Mouse (Mus musculus) neural tube, embryonic 11.5 days (tissue): ENCODE measurements around the gene Vps29. TPM values are rescaled to one million over a fixed set of nuclear protein-coding genes. Genes with fewer than 3 reads are reported as not detected.
A peak's percentile ranks its signal among the peaks of the same experiment; 100 is the strongest.

ENCODE experiments used
- ATAC-seq: fragments of 200-750 bp; cut with Nextera tagmentation; 2 replicates; pipeline ENCODE4 v1.8.0; 2017; ENCODE audit warnings: moderate number of reproducible peaks, mild to moderate bottlenecking, moderate TSS enrichment, moderate library complexity; ENCODE audit not compliant: insufficient read depth, low FRiP score, low TSS enrichment
- DNase-seq: peaks from one replicate; pipeline ENCODE4 v3.0.0-alpha.2; 2015; ENCODE audit warnings: low spot score
- H3K27ac ChIP-seq: fragments of 300-500 bp; sonication (generic); 2 replicates; pipeline ENCODE4 v1.5.1; 2014; ENCODE audit warnings: low read depth, mild to moderate bottlenecking, low read length
- H3K27me3 ChIP-seq: fragments of 300-500 bp; sonication (generic); 2 replicates; pipeline ENCODE4 v1.6.1; 2014; ENCODE audit warnings: mild to moderate bottlenecking, low read length, mixed read lengths; ENCODE audit not compliant: control insufficient read depth, insufficient read depth
- H3K36me3 ChIP-seq: fragments of 300-500 bp; sonication (generic); 2 replicates; pipeline ENCODE4 v1.6.1; 2014; ENCODE audit warnings: mild to moderate bottlenecking, low read length, moderate library complexity, mixed read lengths; ENCODE audit not compliant: control insufficient read depth, insufficient read depth
- H3K4me1 ChIP-seq: fragments of 300-500 bp; sonication (generic); 2 replicates; pipeline ENCODE4 v1.6.1; 2014; ENCODE audit warnings: low read length, mixed read lengths; ENCODE audit not compliant: control insufficient read depth, insufficient read depth
- H3K4me2 ChIP-seq: fragments of 300-500 bp; sonication (generic); 2 replicates; pipeline ENCODE4 v1.6.1; 2014; ENCODE audit warnings: low read depth, mild to moderate bottlenecking, moderate library complexity
- H3K4me3 ChIP-seq: fragments of 300-500 bp; sonication (generic); 2 replicates; pipeline ENCODE4 v1.5.1; 2014; ENCODE audit warnings: low read depth, low read length
- H3K9ac ChIP-seq: fragments of 300-500 bp; sonication (generic); 2 replicates; pipeline ENCODE4 v1.6.1; 2014; ENCODE audit warnings: mild to moderate bottlenecking, low read length
- H3K9me3 ChIP-seq: fragments of 300-500 bp; sonication (generic); 2 replicates; pipeline ENCODE4 v1.6.1; 2016; ENCODE audit warnings: low read length; ENCODE audit not compliant: control insufficient read depth
- WGBS: fragments of 180-500 bp; shearing (Covaris S2); extraction: QIAGEN DNeasy Blood & Tissue Kit; methylation state at CpG from one replicate; pipeline ENCODE4 v1.1.7; 2014; 5-methylcytosine and 5-hydroxymethylcytosine counted together
- polyA plus RNA-seq: library from polyadenylated mRNA; unstranded; fragments of >200 nt; fragmentation: Nextera tagmentation; extraction: Ambion mirVana; gene quantifications from 2 replicates; pipeline ENCODE4 v1.2.1, GENCODE M21; 2014

The Vps29 gene
- polyA plus RNA-seq, 1 experiment from 2014 or later: 219 TPM

GRCm38 (mm10) chr5:122354492-122355067, 411 bp downstream of the Vps29 start:
- no peaks in the 10 kb centered on the region for H3K36me3 ChIP-seq
- H3K4me2 ChIP-seq: peak overlapping the region; percentile 78
- WGBS: under 1% methylated on average over 56 of the region's 57 CpGs
- DNase-seq: no peak
- H3K4me1 ChIP-seq: no peaks in the 10 kb centered on the region; the same call in 1 of the 2 replicates
- no peaks in the 10 kb centered on the region for H3K9me3 ChIP-seq
- H3K27ac ChIP-seq: peak overlapping the region; percentile 65; the same call in 1 of the 2 replicates
- H3K27me3 ChIP-seq: no peaks in the 10 kb centered on the region
- no peak; the same call in 1 of the 2 replicates for ATAC-seq
- peak overlapping the region; percentile 83 for H3K9ac ChIP-seq
- H3K4me3 ChIP-seq: peak overlapping the region; percentile 77

GRCm38 (mm10) chr5:122371591-122372191, 17.5 kb downstream of the Vps29 start, which contains the start of gene Gpn3:
Gene Gpn3, plus strand, starts transcription at chr5:122371876.
- Histone ChIP-seq H3K4me2 (peak within 1 kb of the TSS; percentile 70), H3K27me3 (no peaks in the 10 kb centered on the region), H3K27ac (peak within 1 kb of the TSS; percentile 93), H3K9ac (peak within 1 kb of the TSS; percentile 75), H3K36me3 (peaks cover 16% of the 10 kb centered on the region), H3K4me1 (0 out of 2 replicates have a peak, but pooled peaks cover 2% of the 10 kb centered on the region), H3K4me3 (peak within 1 kb of the TSS; percentile 76), H3K9me3 (no peaks in the 10 kb centered on the region)
- ATAC-seq (peak; percentile 84), DNase-seq (no peak)
- 0% methylated on average over 27 of the region's 46 CpGs for WGBS

GRCm38 (mm10) chr5:122372192-122372769, 18.1 kb downstream of the Vps29 start, which contains the start of gene Fam216a:
Gene Fam216a, minus strand, starts transcription at chr5:122372364.
- H3K4me2 ChIP-seq: peak within 1 kb of the TSS; percentile 70
- H3K27me3 ChIP-seq: no peaks in the 10 kb centered on the region
- H3K4me1 ChIP-seq: 0 out of 2 replicates have a peak, but pooled peaks cover 2% of the 10 kb centered on the region
- peaks cover 15% of the 10 kb centered on the region for H3K36me3 ChIP-seq
- H3K9ac ChIP-seq: peak within 1 kb of the TSS; percentile 75
- DNase-seq (peak; percentile 100), ATAC-seq (peak; percentile 91)
- under 1% methylated on average over 53 of the region's 53 CpGs for WGBS
- H3K4me3 ChIP-seq: peak within 1 kb of the TSS; percentile 76
- H3K27ac ChIP-seq: peak within 1 kb of the TSS; percentile 93
- H3K9me3 ChIP-seq: no peaks in the 10 kb centered on the region

- H3K4me2 ChIP-seq: peak overlapping the region; percentile 70
- ATAC-seq (no peak), DNase-seq (no peak)
- WGBS: 10% methylated on average over 5 of the region's 5 CpGs
- peak overlapping the region; percentile 75 for H3K9ac ChIP-seq
- H3K36me3 ChIP-seq: peaks cover 10% of the 10 kb centered on the region
- H3K27ac ChIP-seq: peak overlapping the region; percentile 93; the same call in 1 of the 2 replicates
- H3K4me1 ChIP-seq: 0 out of 2 replicates have a peak, but pooled peaks cover 2% of the 10 kb centered on the region
- no peaks in the 10 kb centered on the region for H3K9me3 ChIP-seq
- no peaks in the 10 kb centered on the region for H3K27me3 ChIP-seq
- H3K4me3 ChIP-seq: peak overlapping the region; percentile 76
Observed at GRCm38 (mm10) chr5:122372878-122373277, 18.7 kb downstream of the Vps29 start.

- 0 out of 2 replicates have a peak, but pooled peaks cover 2% of the 10 kb centered on the region for H3K4me1 ChIP-seq
- no peak overlapping the region for H3K4me3 ChIP-seq
- H3K9ac ChIP-seq: no peak overlapping the region
- no peak overlapping the region for H3K27ac ChIP-seq
- DNase-seq (no peak), ATAC-seq (no peak)
- H3K27me3 ChIP-seq: no peaks in the 10 kb centered on the region
- peaks cover 12% of the 10 kb centered on the region for H3K36me3 ChIP-seq
- no peaks in the 10 kb centered on the region for H3K9me3 ChIP-seq
- 91% methylated on average over 4 of the region's 4 CpGs for WGBS
- H3K4me2 ChIP-seq: no peak overlapping the region
Observed at GRCm38 (mm10) chr5:122377101-122377833, 23.1 kb downstream of the Vps29 start.

GRCm38 (mm10) chr5:122378171-122378570, 24.0 kb downstream of the Vps29 start:
- H3K4me2 ChIP-seq: no peak overlapping the region
- no peak for ATAC-seq
- H3K27ac ChIP-seq: no peak overlapping the region
- H3K36me3 ChIP-seq: peaks cover 15% of the 10 kb centered on the region
- no peaks in the 10 kb centered on the region for H3K9me3 ChIP-seq
- no peak overlapping the region for H3K4me3 ChIP-seq
- H3K9ac ChIP-seq: no peak overlapping the region
- DNase-seq: no peak
- WGBS: 93% methylated on average over 12 of the region's 12 CpGs
- no peaks in the 10 kb centered on the region for H3K27me3 ChIP-seq
- 0 out of 2 replicates have a peak, but pooled peaks cover 2% of the 10 kb centered on the region for H3K4me1 ChIP-seq

GRCm38 (mm10) chr5:122379374-122380155, 25.4 kb downstream of the Vps29 start:
- Histone ChIP-seq H3K4me3 (no peak overlapping the region), H3K4me1 (no peaks in the 10 kb centered on the region), H3K36me3 (peaks cover 15% of the 10 kb centered on the region), H3K9me3 (no peaks in the 10 kb centered on the region), H3K27me3 (no peaks in the 10 kb centered on the region), H3K9ac (no peak overlapping the region), H3K4me2 (no peak overlapping the region), H3K27ac (no peak overlapping the region)
- no peak for ATAC-seq
- DNase-seq: peak; percentile 84
- WGBS: 58% methylated on average over 11 of the region's 11 CpGs

- no peak overlapping the region for H3K27ac ChIP-seq
- H3K4me2 ChIP-seq: no peak overlapping the region
- DNase-seq (no peak), ATAC-seq (no peak)
- H3K9ac ChIP-seq: no peak overlapping the region
- 84% methylated on average over 5 of the region's 5 CpGs for WGBS
- no peaks in the 10 kb centered on the region for H3K4me1 ChIP-seq
- no peak overlapping the region for H3K4me3 ChIP-seq
- no peaks in the 10 kb centered on the region for H3K27me3 ChIP-seq
- H3K36me3 ChIP-seq: no peaks in the 10 kb centered on the region
- no peaks in the 10 kb centered on the region for H3K9me3 ChIP-seq
Observed at GRCm38 (mm10) chr5:122390006-122390405, 35.8 kb downstream of the Vps29 start.
